Mouse (Mus musculus) cerebellum, postnatal 14 days (tissue): Measurements from ENCODE around the gene Hopx.

ENCODE experiments used
- DNase-seq, 2 experiments: peaks; one replicate each; pipeline ENCODE4 v3.0.0; 2021; ENCODE audit warnings: mixed read lengths in 2 of 2

Hopx gene

DNA sequence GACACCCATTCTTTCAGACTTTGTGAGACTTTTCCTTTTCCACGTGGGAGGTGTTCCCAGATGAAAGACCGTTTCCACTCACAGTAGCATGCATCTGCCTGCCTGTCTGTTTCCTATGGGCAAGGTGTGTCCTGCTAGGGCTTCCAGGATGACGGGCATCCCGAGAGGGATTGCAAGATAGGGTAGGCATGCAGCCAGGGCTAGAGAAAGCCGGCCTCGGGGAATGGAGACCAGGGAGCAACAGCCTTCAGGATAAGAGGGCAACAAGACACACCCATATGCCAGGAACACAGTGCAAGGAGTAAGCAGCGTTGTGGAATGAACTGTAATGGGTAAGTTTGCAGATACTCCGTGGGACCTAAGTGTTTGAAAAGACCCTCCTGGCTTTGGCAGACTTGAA lies 47.6 kb downstream of the Hopx start:
- no peak for DNase-seq

DNA sequence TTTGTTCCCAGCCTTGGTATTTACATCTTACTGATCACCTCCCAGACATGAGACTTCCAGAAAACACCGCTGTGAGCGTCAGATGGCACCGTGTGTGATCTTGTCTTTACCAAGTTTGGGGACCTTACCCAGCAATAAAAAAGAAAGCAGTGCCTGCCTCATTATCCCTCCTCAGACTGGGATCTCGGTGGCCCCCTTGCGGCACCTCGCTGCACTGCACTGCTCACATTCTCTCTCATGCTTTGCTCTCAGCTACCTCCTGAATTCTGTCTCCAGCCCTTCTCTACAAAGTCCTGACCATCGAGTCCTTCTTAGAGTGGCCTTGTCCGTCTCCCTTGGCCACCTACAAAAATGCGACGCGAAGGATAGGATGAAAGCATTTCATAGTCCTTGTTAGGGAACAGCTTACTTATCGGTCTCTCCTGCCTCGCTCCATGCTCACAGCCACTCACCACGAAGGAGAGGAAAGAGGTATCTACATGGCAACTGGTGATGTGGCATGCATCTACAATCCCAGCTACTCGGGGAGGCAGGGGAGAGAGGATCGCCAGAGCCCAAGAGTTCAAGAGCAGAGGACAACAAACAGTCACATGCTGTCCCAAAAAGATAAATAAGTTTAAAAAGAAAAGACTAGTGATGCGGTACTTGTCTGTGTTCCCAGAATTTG lies 53.4 kb downstream of the Hopx start:
- DNase-seq, result peak; percentile 68 to 82

DNA sequence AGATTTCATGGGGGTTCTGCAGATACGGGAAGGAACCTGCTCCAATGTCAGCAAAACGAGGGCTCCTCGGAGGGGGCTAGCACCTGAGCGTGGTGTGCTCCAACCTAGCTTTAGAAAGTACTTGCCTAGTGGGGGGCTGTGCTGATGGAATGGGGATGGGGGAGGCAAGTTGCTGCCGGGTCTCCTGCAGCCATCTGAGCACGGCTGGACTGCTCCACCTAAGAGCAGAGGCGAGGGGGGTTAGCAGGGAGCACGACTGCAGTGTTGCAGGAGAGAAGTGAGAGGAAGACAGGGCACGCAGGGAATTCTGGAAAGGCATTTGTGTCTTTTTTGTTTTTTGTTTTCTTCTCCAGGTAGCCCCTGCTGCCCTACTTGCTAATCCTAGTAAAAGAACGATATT lies 54.6 kb downstream of the Hopx start:
- no peak for DNase-seq

DNA sequence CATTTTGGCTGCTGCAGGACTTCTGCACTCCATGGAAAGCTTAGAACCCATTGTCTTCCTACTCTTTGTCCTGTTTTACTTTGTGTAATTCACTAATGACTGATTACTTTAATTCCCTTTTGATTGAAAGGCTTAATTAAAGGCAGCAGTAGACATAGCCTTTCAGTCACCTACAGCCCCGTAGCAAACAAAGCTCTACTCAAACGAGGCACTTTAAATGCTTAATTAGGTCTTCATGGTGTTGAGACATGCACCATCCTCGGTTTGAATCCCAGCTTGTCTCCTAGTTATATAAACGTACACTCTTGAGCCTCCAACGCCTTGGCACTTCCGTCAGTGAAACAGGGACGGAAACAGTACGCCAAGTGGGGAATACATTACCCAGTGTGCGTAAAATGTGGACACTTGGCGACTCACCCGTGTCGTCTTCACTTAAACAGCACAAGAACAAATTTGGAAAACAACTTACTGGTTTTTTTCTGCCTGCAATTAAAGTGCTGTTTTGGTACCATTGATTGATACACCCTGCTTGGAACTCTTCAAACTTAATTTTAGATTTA lies 58.0 kb downstream of the Hopx start:
- DNase-seq, result no peak

DNA sequence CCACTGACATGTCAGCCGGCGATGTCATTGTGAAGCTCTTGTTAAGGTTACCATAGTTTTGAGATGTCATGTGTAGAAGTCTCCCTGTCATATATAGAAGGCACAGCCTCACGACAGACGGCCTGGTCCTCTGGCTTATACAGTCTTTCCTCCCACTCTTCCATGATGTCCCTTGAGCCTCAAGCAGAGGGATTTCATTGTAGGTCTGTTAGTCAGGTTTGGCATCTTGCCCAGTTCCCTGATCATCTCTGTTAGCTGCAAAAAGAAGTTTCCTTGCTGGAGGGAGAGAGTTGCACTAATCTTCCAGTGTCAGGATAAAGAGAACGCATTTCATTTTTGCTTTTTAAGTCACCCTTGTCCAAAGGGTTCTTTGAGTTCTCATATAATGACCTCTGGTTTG lies 62.3 kb downstream of the Hopx start:
- no peak for DNase-seq

DNA sequence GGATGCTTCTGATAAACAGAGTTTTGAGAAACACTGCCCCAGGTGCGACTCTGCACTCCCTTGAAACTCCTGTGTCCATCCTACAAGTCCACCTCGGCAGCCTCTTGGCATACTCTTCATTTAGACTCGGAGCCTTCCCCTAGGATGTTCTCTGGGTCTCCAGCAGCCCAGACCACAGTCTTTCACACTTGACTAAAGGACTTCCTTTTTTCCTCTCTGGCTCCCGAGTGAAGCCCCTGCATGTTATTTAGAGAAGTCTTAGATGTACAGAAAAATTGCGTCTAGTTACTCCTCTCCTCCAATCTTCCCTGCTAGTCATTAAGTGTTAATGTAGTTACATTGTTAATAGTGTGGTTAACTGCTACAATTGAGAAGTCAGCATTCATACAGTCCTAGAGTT lies 70.6 kb downstream of the Hopx start:
- DNase-seq, result no peak

DNA sequence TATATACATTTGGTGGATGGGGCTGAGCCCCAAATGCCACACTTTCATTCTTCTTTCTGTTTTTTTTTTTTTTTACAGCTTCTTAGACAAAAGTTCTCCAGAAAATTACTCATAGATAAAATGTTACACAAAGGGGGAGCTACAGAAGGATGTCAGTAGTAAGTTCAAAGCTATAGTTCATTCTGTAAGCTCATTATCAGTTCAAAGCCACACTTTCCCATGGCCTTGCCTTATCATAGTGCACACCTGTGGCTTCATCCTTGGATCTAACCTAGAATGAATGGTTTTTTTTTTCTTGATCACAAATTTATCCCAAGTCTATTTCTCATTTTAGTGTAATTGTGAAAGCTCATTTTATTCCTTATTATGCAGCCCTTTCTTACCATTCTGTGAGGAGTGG lies 75.5 kb downstream of the Hopx start:
- DNase-seq, result no peak

DNA sequence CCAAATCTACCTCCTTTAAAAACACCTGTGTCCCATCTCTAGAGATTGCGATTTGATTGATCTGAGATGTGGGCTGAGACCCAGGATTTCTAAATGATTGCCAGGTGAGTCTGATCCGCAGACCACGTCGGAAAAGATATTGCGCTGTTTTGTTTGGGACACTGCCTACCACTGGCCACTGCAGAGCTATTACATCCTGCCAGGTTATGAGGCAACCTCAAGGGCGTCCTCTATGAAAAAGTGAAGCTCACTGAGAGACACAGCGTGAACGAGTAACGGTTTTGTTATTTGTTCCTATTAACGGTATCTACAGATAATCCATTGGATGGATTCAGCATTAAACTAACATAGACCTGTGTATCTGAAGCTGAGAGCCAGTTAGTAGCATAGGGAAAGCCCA lies 76.5 kb downstream of the Hopx start:
- DNase-seq, result no peak
